Mouse (Mus musculus) midbrain, embryonic 16.5 days (tissue): ENCODE results near the gene Commd7. TPM values are rescaled to one million over a fixed set of nuclear protein-coding genes. Genes with fewer than 3 reads are reported as not detected.
A peak's percentile ranks its signal among the peaks of the same experiment; 100 is the strongest.

Experiments
- ATAC-seq: fragments of 200-750 bp; cut with Nextera tagmentation; 2 replicates; pipeline ENCODE4 v1.8.0; 2017; ENCODE audit warnings: moderate TSS enrichment
- H3K27ac ChIP-seq: fragments of 300-500 bp; sonication (generic); 2 replicates; pipeline ENCODE4 v1.5.1; 2014; ENCODE audit warnings: mild to moderate bottlenecking, low read length, mixed read lengths
- H3K27me3 ChIP-seq: fragments of 300-500 bp; sonication (generic); 2 replicates; pipeline ENCODE4 v1.6.1; 2014; ENCODE audit warnings: low read depth, low read length, mixed read lengths; ENCODE audit not compliant: control insufficient read depth, insufficient read depth
- H3K36me3 ChIP-seq: fragments of 300-500 bp; sonication (generic); 2 replicates; pipeline ENCODE4 v1.6.1; 2014; ENCODE audit warnings: mild to moderate bottlenecking, low read length, moderate library complexity, mixed read lengths; ENCODE audit not compliant: control insufficient read depth, insufficient read depth
- H3K4me1 ChIP-seq: fragments of 300-500 bp; sonication (generic); 2 replicates; pipeline ENCODE4 v1.6.1; 2014; ENCODE audit warnings: mild to moderate bottlenecking, low read length, mixed read lengths; ENCODE audit not compliant: control insufficient read depth, insufficient read depth
- H3K4me2 ChIP-seq: fragments of 300-500 bp; sonication (generic); 2 replicates; pipeline ENCODE4 v1.6.1; 2014; ENCODE audit warnings: mild to moderate bottlenecking, low read length, mixed read lengths
- H3K4me3 ChIP-seq: fragments of 300-500 bp; sonication (generic); 2 replicates; pipeline ENCODE4 v1.5.1; 2014; ENCODE audit warnings: low read depth, mild to moderate bottlenecking, low read length, moderate library complexity, mixed read lengths
- H3K9ac ChIP-seq: fragments of 300-500 bp; sonication (generic); 2 replicates; pipeline ENCODE4 v1.6.1; 2014; ENCODE audit warnings: low read depth, low read length, mixed read lengths
- H3K9me3 ChIP-seq: fragments of 300-500 bp; sonication (generic); replicated peaks from 2 replicates; pipeline ENCODE4 v1.6.1; 2014; ENCODE audit warnings: mild to moderate bottlenecking, low read length, mixed read lengths; ENCODE audit not compliant: control insufficient read depth, poor library complexity, severe bottlenecking
- WGBS: fragments of 180-500 bp; shearing (Covaris S2); extraction: QIAGEN DNeasy Blood & Tissue Kit; methylation state at CpG from one replicate; pipeline ENCODE4 v1.1.7; 2014; 5-methylcytosine and 5-hydroxymethylcytosine counted together
- polyA plus RNA-seq: library from polyadenylated mRNA; unstranded; fragments of >200 nt; fragmentation: Nextera tagmentation; extraction: Ambion mirVana; gene quantifications from 2 replicates; pipeline ENCODE4 v1.2.1, GENCODE M21; 2015

Commd7 gene
- polyA plus RNA-seq, 1 experiment from 2014 or later: 102 TPM

DNA sequence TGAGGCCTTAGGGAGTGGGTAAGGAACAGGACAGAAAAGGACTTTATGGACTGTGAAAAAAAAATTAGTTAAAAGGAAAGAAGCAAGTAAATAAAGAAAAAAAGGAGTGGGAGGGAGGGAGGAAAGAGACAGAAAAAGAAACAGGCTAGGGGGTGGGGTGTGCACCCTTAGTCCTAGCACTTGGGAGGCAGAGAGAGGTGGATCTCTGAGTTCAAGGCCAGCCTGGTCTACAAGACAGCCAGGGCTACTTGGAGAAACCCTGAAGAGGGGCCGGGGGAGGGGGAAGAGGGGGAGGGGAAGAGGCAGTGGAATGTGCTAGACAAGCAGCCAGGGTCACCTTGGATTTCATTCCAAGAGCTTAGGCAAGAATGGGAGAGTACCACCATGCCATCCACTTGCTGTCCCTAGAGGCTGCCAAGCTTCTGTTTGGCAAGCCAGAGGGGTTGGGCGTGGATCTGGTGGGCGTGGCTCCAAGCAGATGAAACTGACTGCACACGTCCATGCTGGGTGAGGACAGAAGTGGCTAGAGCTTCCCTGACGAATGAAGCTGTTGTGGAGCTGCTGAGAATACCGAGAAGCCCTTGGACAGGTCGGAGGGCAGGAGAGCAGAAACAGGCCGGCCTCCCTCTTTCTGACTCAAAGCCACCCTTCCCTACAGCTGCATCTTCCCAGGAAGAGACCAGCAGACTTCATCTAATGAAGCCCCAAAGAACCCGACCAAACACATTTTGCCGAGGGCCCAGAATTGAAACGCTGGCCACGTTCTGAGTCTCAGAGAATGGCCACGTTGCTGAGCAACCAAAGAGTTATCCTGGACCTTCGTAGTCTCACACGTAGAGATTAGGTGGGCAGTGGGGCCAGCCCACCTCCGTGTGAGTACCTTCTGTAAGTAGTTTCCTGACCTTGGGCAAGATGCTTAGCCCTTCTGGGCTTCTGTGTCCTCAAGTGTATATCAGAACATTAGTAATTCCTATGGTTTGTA lies 31.6 kb downstream of the Commd7 start:
- H3K27me3 ChIP-seq: no peaks in the 10 kb centered on the region
- WGBS: 29% methylated on average over 15 of the region's 16 CpGs
- H3K27ac ChIP-seq: peak overlapping the region; percentile 65
- no peak overlapping the region for H3K9ac ChIP-seq
- ATAC-seq: peak; percentile 65
- H3K4me1 ChIP-seq: peaks cover 10% of the 10 kb centered on the region; the same call in 1 of the 2 replicates
- no peak overlapping the region for H3K4me2 ChIP-seq
- H3K9me3 ChIP-seq: no peaks in the 10 kb centered on the region
- no peaks in the 10 kb centered on the region for H3K36me3 ChIP-seq
- H3K4me3 ChIP-seq: no peak overlapping the region

DNA sequence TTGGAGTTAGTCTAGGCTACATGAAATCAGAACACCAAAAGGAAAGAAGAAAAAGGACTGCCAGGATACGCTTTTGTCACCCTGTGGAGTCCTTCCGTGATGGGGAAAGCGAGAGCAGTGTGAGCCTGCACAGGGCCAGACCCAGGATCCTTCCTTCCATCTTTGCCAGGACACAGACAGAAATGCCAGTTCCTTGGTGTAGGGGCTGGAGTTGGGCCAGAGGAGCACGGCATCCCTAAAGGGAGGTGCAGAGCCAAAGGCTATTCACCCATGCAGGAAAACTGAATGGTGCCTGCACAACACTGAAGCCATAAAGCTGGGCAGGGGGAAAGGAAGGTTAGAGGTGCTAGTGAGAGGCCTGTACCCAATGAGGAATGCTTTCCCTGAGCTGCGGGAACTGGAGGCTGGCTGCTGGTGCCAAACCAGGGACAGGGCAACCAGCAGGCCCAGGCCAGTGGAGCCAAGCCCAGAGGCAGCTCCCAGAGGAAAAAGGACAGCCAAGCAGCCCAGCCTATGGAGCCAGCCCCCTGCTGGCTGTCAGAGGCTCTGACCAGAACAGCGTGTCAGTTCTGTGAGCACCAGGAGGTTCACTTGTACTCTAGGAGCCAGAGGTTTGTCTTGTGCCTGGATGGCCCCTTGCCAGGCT lies 32.4 kb downstream of the Commd7 start:
- WGBS: 56% methylated on average over 6 of the region's 6 CpGs
- H3K27ac ChIP-seq: peak overlapping the region; percentile 65; the same call in 1 of the 2 replicates
- peak; percentile 65 for ATAC-seq

DNA sequence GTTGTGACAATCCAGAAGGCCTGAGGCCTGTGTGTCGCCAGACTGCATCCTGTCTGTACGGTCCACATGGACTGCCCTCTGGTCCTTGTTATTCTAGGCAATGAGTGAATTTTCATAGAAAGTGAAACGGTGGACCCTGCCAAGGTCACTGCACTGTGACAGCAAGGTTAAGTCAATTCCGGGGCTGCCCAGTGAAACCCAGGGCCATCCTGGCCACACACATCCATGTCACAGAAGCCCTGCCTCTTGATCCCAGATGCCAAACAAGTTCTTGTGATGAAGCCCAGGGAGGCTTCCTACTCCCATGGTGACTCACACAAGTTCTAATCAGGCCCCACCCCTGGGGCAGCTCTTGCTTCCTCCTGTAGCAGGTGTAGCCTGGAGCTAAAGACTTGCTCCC lies 35.0 kb downstream of the Commd7 start:
- Histone ChIP-seq H3K9me3 (no peaks in the 10 kb centered on the region), H3K4me3 (no peak overlapping the region), H3K27me3 (no peaks in the 10 kb centered on the region), H3K4me2 (no peak overlapping the region), H3K9ac (no peak overlapping the region), H3K27ac (no peak overlapping the region), H3K4me1 (peaks cover 14% of the 10 kb centered on the region; the same call in 1 of the 2 replicates), H3K36me3 (no peaks in the 10 kb centered on the region)
- 85% methylated on average over 4 of the region's 4 CpGs for WGBS
- ATAC-seq: no peak

More for the DNA sequence above, 32.4 kb downstream of the Commd7 start:
- Histone ChIP-seq H3K27me3 (no peaks in the 10 kb centered on the region), H3K9ac (no peak overlapping the region), H3K9me3 (no peaks in the 10 kb centered on the region), H3K4me1 (peaks cover 10% of the 10 kb centered on the region; the same call in 1 of the 2 replicates), H3K4me3 (no peak overlapping the region), H3K36me3 (no peaks in the 10 kb centered on the region), H3K4me2 (no peak overlapping the region)

- Histone ChIP-seq H3K4me2 (no peak overlapping the region), H3K9me3 (no peaks in the 10 kb centered on the region), H3K27ac (no peak overlapping the region), H3K36me3 (no peaks in the 10 kb centered on the region), H3K4me1 (peaks cover 14% of the 10 kb centered on the region; the same call in 1 of the 2 replicates), H3K27me3 (no peaks in the 10 kb centered on the region), H3K4me3 (no peak overlapping the region), H3K9ac (no peak overlapping the region)
- ATAC-seq: no peak
- whole genome bisulfite sequencing: 70% methylated on average over 3 of the region's 3 CpGs
Measured at GRCm38 (mm10) chr2:153597014-153597413, 35.6 kb downstream of the Commd7 start.

GRCm38 (mm10) chr2:153594998-153595397 lies 37.6 kb downstream of the Commd7 start:
- ATAC-seq: no peak
- H3K4me2 ChIP-seq: no peak overlapping the region
- WGBS: 51% methylated on average over 4 of the region's 4 CpGs

GRCm38 (mm10) chr2:153593186-153593585 lies 39.4 kb downstream of the Commd7 start:
- Histone ChIP-seq H3K9me3 (no peaks in the 10 kb centered on the region), H3K4me2 (no peak overlapping the region), H3K27ac (0 out of 2 replicates have a peak overlapping the region, but pooled peaks have one; percentile 11), H3K36me3 (no peaks in the 10 kb centered on the region), H3K4me1 (peaks cover 4% of the 10 kb centered on the region; the same call in 1 of the 2 replicates), H3K27me3 (no peaks in the 10 kb centered on the region), H3K9ac (0 out of 2 replicates have a peak overlapping the region, but pooled peaks have one; percentile 10), H3K4me3 (no peak overlapping the region)
- 37% methylated on average over 9 of the region's 9 CpGs for WGBS
- ATAC-seq: peak; percentile 64; the same call in 1 of the 2 replicates

More at GRCm38 (mm10) chr2:153594998-153595397, 37.6 kb downstream of the Commd7 start:
- no peaks in the 10 kb centered on the region for H3K36me3 ChIP-seq
- H3K9me3 ChIP-seq: no peaks in the 10 kb centered on the region
- H3K9ac ChIP-seq: no peak overlapping the region
- no peak overlapping the region for H3K4me3 ChIP-seq
- no peaks in the 10 kb centered on the region for H3K27me3 ChIP-seq
- no peak overlapping the region for H3K27ac ChIP-seq
- peaks cover 4% of the 10 kb centered on the region; the same call in 1 of the 2 replicates for H3K4me1 ChIP-seq

GRCm38 (mm10) chr2:153592056-153593014 lies 40.2 kb downstream of the Commd7 start:
- WGBS: 81% methylated on average over 8 of the region's 8 CpGs
- no peak for ATAC-seq
- Histone ChIP-seq H3K9ac (no peak overlapping the region), H3K4me2 (no peak overlapping the region), H3K4me1 (peaks cover 4% of the 10 kb centered on the region; the same call in 1 of the 2 replicates), H3K36me3 (no peaks in the 10 kb centered on the region), H3K27me3 (no peaks in the 10 kb centered on the region), H3K27ac (no peak overlapping the region), H3K4me3 (no peak overlapping the region), H3K9me3 (no peaks in the 10 kb centered on the region)

- peaks cover 4% of the 10 kb centered on the region; the same call in 1 of the 2 replicates for H3K4me1 ChIP-seq
- peak overlapping the region; percentile 54 for H3K4me2 ChIP-seq
- no peaks in the 10 kb centered on the region for H3K36me3 ChIP-seq
- no peak overlapping the region for H3K27ac ChIP-seq
- peak; percentile 77 for ATAC-seq
- H3K27me3 ChIP-seq: no peaks in the 10 kb centered on the region; the same call in 1 of the 2 replicates
- 12% methylated on average over 15 of the region's 15 CpGs for WGBS
- no peaks in the 10 kb centered on the region for H3K9me3 ChIP-seq
- peak overlapping the region; percentile 16 for H3K4me3 ChIP-seq
- H3K9ac ChIP-seq: peak overlapping the region; percentile 49; the same call in 1 of the 2 replicates
Measured at GRCm38 (mm10) chr2:153586515-153587174, 45.9 kb downstream of the Commd7 start.
